Mouse (Mus musculus) left cerebral cortex, adult 8-10 months (tissue): ENCODE data around the gene Mphosph10. TPM values are rescaled to one million over a fixed set of nuclear protein-coding genes. Genes with fewer than 3 reads are reported as not detected.

Experiments
- DNase-seq, 2 experiments: peaks; one replicate each; pipeline ENCODE4 v3.0.0; 2022; ENCODE audit warnings: low spot score in 2 of 2
- total RNA-seq, 4 experiments: library from RNA; stranded (reverse); gene quantifications; 2 replicates each; pipeline ENCODE4 v1.2.4; 2022

Gene Mphosph10
- total RNA-seq, 4 experiments from 2014 or later, result 14.2 to 18.7 (median 16.9) TPM

GRCm38 (mm10) chr7:64351087-64351486, 41.0 kb downstream of the Mphosph10 start:
- DNase-seq, result peak; percentile 50 to 82

- peak in 1 of 2 experiments; percentile 59 for DNase-seq
Observed at GRCm38 (mm10) chr7:64349147-64349861, 42.8 kb downstream of the Mphosph10 start.

- DNase-seq, result no peak
Observed at GRCm38 (mm10) chr7:64347813-64348212, 44.3 kb downstream of the Mphosph10 start.

- no peak for DNase-seq
Observed at GRCm38 (mm10) chr7:64332686-64333085, 59.4 kb downstream of the Mphosph10 start.

GRCm38 (mm10) chr7:64331309-64331708, 60.8 kb downstream of the Mphosph10 start:
- no peak for DNase-seq

GRCm38 (mm10) chr7:64327486-64327885, 64.6 kb downstream of the Mphosph10 start:
- DNase-seq, result no peak

GRCm38 (mm10) chr7:64326892-64327291, 65.2 kb downstream of the Mphosph10 start:
- peak; percentile 46 to 89 for DNase-seq

Other genes with a start within 250 kb of the Mphosph10 start
- gene Trpm1, start 238.4 kb downstream of the Mphosph10 start, total RNA-seq, result 1 to 10 TPM in 2 of 4 experiments, under 1 TPM in 2; 0.23 to 4.2 (median 0.97) TPM
- gene Mtmr10, start 104.6 kb downstream of the Mphosph10 start, total RNA-seq, result 10 to 100 TPM; 17.7 to 23.7 (median 19.9) TPM
- gene Fan1, start 18.2 kb downstream of the Mphosph10 start, total RNA-seq, result 10 to 100 TPM; 13.0 to 13.6 (median 13.3) TPM
- 10 to 100 TPM; 43.9 to 54.1 (median 48.2) TPM for gene Mcee, start 339 bp upstream of the Mphosph10 start, total RNA-seq
- gene Apba2, start 109.4 kb upstream of the Mphosph10 start, total RNA-seq, result 100 to 1,000 TPM; 215 to 224 (median 220) TPM